Mouse (Mus musculus) cerebellum, adult (tissue): Measurements from ENCODE around the gene Bdkrb1.

Experiments
- ATAC-seq: cut with Nextera tagmentation; 2 replicates; pipeline ENCODE4 v1.9.2; 2017; ENCODE audit warnings: mild to moderate bottlenecking, moderate library complexity, mixed read lengths; ENCODE audit not compliant: insufficient number of reproducible peaks, low FRiP score, low TSS enrichment

Bdkrb1 gene

DNA sequence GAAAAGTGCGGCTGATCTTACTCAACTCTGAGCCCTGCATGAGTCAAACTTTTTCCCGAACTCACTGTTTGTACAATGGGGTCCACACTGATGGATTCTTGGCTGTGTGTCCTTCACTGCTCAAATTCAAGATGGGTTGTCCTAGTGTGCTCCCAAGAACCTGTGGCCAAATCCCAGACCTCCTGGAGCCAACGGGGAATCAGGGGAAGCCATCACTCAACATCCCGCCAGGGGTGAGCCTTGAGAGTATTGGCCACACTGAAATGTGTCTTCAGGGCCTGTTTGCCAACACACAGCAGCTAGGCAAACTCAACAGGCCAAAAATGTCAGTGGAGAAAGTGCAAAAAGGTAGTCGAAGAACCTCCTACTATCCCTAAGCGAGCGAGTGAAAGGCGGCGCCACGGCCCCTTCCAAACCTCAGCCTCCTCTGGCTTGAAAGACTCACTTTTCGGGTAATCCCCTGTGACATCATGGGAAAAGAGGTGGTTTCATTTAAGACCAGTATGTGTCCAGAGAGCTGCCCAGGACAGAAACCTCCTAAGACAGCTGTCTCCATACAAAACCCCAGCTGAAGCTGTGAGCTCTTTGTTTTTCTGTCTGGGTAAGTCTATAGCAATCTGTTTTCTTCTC is at the start of gene Bdkrb1:
TSS of gene Bdkrb1 (plus strand) at position 505 of the 630 bp plus-strand sequence.
- no peak for ATAC-seq

DNA sequence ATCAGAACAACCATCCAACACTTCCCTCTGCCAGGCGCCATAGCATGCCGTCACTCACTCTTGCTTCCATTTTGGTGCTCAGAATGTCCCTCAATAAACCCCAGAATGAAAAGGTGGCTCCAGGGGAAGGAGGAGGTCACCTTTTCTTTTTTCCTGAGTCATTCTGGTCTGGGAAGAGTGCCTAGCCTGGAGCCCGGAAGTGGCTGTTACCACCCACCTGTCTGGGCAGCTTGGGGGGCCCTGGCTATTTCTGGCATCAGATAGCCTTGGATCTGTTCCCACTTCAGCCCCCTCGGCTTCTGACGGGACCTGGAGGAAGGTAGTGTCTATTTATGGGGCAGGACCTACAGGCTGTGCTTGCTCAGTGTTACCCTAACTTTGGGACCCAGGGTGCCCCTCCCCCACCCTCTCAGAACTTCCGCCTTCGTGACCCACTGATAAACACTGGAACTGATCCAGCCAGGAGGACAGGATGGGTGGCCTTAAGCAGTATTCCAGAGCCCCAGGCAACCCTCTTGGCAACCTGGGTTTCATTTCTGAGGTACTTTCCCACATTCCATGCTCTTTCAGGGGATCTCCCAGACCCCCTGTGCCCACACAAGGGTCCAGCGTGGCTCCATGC is 48.6 kb upstream of the Bdkrb1 start:
- ATAC-seq: no peak

DNA sequence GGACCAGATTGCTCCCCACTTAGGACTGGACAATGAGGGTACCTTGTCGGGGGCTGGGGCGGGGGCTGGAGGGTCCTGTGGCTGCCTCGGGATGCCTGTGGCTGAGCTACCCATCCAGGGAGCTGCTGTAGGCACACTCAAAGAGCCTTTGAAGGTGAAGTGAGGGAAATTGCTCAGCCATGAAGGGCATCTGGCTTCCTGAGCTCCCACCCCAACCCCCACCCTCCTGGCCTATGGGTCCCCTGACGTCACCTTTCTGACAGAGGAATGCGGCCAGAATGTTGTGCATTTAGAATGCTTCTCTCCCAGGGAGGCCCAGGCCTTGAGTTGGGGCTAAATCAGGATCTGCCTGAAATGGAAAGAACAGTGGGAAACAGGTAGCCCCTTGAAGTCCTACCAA is 47.7 kb upstream of the Bdkrb1 start:
- no peak for ATAC-seq

DNA sequence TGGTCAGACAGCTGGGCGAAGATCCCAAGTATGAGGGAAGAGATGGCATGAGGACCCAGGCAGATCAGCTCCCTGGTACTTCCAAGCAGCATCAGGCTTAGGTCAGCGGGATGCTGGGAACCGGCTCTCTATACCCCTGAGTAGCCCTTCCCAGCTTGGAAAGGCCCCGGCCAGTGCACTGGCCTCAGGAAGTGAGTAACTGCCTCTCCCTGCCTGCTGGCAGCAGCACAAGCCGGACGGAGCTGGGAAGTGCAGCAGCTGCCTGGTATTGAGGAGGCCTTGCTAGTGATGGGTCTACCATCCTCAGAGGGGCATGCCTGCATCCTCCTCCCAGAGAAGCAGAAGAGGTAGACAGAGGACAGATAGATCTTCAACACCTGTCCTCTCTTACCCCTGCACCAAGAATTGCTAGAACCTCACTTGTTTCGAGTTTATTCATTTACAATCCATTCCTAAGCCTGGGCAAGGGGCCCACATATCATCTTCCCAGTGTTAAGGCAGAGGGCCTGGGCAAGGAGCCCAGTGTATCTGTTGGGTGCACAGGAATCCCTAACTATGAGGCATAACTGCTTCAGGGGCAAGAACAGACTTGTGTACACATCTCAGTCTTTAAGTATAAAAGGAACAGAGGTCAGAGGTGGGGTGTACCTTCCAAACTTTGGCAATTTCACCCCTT is 45.5 kb upstream of the Bdkrb1 start:
- no peak for ATAC-seq

DNA sequence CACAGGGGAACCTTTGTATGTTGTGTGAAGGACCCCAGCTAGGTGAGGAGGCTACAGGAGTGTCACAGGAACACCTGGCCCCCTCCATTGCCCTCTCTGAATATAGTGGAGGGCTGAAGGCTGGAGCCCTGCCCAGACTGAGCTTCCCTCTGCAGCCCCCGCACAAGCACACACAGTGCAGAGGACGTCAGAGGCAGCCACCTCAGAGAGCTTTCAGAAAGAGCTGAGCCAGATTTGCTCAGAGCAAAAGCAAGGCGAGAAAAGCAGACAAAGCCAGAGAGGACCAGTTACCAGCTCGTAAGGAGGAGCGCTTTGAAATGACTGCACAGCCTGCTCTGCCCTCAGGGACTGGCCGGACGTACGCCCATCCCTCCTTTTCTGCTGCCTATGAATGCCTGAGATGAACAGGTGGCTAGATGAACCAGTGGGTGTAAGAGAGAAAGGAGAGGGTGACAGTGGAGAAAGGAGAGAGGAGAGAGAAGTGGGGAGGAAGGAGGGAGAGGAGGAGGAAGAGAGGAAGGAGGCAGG is 41.8 kb upstream of the Bdkrb1 start:
- no peak for ATAC-seq

DNA sequence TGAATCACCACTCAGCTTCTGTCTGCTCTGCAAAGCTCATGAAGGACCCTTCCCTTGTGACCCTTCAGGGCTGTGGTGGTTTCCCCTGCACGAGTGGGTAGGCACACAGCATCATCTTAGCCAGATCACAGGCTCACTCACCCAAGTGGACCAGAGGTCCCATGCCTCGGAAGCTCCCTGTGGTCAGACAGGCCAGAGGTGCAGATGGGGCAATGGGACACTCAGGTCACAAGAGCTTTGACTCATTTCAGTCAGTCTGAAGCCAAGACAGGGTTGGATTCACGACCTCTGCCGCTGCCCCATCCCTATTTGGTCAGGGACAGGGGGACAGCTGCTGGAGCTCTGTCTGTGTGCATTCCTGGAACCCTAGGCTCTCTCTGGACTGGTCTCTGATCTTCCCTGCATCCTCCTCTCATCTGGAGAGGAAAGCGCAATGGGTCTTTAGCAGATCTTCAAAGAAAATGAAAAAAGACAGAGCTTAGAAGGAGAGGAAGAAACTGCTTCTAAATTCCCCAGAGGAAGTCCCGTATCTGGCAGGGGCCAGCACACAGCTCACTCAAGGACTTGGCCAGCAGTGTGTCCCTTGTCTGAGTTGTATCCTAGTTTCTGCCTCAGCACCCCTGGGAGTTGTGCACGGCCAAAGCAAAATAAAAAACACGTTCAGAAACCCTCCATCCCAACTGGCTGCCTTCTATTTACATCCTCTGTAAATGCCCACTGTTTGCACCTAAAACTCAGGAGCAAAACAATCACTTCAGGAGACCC is 40.6 kb upstream of the Bdkrb1 start:
- ATAC-seq: no peak

DNA sequence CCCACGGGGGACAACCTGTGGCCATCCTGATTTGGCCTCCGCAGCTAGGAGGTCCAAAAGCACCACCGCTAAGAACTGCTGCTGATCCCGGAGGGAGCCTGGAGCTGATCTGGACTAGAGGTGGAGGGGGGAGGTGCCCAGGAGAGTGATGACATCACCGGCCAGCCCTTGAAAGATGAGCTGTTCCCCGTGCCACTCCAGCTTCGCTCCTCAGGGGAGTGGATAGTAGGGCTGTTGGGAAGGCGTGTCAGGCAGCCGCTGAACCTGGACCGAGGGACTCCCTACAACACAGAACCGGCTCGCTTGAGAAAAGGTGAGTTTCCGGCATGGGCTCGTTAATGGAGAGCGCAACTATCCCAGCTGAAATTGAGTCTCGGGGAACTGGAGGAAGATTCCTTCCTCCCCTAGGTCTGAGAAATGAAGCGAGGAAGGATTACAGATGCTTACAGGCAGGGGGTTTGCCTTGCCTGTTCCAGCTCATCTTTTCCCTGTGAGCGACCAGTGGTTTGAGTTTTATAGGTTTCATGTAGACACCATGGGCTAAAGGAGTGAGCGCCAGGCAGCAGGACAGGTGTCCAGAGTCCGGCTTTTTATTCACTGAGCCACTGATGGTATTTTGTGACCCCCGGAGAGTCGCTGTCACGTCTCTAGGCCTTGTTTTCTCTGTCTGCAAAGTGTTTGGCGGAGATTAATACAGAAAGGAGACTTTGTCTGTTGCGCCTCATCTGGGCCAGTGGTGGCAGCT is 39.8 kb upstream of the Bdkrb1 start, which contains the start of gene Bdkrb2:
TSS of gene Bdkrb2 (plus strand) at position 291 of the 745 bp plus-strand sequence.
- 0 out of 2 replicates have a peak, but pooled peaks have one; percentile 67 for ATAC-seq

DNA sequence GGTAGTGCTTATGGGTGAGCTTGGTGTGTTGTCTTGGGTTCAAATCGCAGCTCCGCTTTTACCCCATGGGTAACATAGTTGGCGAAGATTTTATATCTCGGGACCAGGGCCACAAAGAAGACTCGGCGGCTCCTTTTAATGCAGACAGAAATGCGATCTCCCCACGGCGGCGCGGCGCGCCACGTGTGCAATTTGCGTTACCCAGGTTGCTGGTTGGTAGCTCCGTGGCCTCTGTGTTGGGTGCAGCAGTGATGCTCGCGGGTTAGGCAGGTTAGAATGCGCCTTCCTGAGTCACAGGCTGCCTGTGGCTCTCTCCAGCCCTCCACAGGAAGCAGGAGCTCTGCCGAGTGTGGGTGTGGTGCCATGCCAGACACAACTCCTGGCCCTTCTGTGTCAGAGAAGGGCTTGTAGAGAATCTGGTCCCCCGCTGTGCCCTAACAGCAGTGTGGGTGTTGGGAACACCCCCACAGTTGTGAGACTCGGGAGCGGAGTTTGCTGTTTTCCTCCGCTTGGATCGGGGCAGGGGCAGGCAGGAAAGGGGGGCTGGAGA is 39.1 kb upstream of the Bdkrb1 start:
- ATAC-seq: no peak

DNA sequence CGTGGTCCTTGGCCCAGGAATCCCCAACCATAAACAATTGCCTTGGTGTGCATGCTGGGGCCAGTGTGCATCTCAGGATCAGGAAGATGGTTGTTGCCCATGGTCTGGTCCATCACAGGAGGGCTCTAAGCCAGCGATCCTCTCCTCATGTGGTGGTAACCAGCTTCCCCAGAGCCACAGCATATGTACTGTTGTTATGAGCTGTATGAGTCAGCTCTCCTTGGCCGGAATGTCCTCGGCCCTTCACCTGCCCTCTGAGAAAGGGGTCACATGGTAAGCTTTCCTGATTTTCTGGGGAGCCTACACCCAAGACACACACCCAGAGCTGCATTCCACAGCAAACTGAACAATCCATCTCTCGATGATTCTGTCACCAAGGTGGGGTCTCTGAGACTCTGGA is 37.7 kb upstream of the Bdkrb1 start:
- ATAC-seq: no peak

DNA sequence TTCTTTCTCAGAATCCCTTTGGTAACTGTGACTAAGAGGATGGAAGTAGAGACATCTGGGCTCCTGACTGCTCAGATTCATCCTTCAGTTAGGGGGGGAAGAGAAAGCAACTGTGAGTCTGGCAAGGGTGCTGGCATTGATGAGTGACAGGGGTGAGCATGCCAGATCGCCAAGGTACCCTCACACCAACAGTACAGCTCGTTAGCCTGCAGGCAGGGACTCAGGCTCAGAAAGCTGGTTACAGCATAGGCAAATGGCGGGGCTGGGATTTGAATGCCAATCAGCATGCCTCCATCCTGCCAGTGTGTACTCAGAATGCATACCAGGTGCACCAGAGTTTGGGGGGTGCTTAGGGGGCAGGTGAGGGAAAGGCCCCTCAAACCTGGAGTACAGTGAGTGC is 31.0 kb upstream of the Bdkrb1 start:
- ATAC-seq: no peak

DNA sequence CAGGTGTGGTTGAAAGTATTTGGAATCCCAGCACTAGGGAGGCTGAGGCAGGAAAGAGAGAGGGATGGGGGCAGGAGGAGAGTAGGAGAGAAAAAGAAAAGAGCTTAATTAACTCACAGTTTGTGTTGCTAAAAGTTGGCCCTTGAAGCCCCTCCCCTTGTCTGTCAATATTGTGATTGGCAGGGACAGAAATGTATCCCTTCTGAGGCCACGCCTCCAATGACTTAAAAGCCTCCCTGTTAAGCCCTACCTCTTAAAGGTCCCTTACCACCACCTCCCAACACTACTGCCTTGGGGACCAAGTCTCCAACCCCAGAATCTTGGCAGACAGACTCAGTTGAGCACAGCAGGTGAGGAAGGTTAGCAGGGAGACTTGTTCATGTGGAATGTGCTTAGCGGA is 30.3 kb upstream of the Bdkrb1 start:
- no peak for ATAC-seq

DNA sequence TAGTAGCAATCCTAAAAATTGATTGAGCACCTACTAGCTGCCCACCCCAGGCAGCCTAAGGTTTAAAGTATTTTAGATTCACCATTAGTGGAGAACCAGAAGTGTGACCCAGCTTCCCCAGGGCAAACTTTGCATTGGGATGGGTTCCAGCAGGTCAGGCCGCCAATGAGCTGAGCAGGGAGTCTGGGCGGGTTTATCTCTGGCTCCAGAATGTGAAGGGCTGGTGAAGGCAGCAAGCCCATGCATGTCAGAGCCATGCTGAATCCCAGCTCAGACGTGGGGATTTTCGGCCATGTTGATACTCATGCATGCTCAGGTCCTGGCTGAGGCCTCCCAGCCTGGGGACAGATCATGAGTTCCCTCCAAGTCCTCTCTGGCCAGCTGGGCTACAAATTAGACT is 28.5 kb upstream of the Bdkrb1 start:
- no peak for ATAC-seq

DNA sequence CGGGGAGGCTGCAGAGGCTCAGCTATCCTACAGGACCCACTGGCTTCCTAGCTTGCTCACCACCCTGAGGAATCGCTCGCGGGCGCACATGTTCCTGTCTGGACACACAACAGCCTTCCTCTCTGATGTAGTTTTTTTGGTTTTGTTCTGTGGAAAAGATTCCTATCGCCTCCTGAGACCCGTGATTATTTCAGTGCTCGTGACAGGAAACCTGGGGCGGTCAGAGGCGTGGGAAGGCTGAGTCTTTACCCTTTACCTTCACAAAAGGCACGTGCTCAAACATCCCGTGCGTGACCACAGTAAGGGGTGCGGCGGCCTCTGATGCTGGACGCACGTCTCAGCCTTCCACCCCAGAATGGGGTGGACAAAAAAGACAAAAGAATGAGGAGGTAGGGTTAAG is 22.4 kb upstream of the Bdkrb1 start:
- no peak for ATAC-seq

DNA sequence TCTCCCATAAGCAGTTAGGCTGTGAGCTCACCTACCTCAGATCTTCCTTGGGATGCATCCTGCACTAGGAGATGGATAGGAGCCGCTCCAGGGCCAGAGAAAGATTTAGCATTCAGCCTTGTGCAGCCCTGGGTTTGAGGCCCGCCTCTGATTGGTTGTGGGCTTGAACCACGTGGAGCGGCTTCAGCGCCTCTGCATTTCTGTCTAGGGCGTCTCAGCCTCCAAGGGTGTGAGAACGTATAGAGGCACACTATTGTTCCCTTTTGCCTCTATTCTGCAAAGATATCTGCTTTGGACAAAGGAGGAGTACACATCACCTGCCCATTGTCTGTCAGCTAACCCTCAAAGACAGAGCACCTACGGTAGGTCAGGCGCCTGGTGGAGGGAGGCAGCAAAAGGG is 20.4 kb upstream of the Bdkrb1 start:
- ATAC-seq: no peak

DNA sequence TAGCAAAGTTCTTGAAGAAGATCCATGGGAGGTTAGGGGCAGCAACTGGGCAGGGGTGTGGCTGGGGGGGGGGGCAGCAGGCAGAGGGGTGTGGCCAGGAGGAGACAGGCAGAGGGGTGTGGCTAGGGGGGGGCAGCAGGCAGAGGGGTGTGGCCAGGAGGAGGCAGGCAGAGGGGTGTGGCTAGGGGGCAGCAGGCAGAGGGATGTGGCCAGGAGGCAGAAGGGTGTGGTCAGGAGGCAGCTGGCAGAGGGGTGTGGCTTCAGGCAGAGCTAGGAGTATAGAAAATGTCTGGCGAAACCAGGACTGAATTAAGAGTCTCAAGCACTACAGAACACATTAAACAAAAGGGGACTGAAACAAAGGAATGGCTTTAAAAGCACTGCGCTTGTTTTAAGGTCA is 19.4 kb upstream of the Bdkrb1 start:
- no peak for ATAC-seq

DNA sequence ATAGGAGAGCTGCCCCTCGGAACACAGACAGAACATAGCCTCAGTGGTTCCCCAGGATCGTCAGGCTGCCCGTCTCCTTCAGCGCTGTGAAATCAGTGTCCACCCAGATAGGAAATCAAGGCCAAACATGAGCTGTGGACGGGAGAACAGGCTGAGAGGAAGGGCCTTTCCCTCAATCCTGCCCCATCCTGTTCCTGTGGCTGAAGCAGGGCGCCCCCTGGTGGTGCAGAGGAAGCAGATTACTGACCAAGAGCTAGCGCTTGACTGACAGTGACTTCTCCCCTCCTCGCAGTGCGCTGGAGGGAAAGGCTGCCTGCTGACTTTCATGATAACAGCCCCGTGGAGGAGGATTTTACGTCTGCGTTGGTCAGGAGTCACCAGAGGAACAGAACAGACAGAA is 18.0 kb upstream of the Bdkrb1 start:
- ATAC-seq: no peak; the same call in 1 of the 2 replicates

DNA sequence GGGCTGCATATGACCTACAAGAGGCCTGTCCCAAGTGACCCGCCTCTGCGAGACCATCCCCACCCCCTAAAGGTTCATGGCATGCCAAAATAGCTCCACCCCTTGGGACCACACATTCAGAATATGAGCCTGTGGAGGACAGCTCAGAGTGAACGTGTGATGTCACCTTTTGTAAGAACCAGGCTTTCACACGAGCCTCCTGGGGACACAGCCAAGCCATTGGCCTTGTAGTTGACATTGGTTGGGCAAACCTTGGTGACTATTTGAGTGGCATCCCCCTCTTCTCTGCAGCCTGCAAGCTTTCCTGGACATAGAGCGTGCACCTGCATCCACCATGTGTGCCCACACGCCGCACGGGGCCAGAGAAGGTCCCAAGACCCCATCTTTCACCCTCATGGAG is 15.4 kb upstream of the Bdkrb1 start:
- ATAC-seq: no peak

DNA sequence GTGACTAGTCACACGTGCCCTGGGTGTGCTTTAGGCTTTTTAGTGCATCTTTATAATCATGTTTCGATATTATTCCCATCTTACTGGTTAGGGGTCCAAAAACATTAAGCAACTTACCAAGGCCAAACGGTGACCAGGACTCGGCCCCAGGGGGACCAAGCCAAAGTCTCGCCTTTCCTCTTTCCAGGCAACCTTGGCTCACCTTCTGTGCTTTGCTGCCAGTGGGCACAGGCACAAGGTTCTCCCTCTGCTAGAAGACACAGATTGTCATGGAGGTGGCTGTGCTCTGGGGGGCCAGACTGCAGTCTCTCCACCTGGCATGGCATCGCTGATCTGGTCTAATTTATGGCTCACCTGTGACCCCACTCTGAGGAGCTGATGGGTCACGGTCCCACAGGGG is 12.1 kb upstream of the Bdkrb1 start:
- ATAC-seq: no peak

DNA sequence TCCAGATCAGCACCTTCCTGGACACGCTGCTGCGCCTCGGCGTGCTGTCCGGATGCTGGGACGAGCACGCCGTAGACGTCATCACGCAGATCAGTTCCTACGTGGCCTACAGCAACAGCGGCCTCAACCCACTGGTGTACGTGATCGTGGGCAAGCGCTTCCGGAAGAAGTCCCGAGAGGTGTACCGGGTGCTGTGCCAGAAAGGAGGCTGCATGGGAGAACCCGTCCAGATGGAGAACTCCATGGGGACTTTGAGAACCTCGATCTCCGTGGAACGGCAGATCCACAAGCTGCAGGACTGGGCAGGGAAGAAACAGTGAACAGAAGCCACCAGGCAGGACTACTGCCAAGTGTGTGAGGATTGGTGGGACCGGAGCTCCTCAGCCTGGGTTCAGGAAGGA is 10.5 kb upstream of the Bdkrb1 start:
- no peak for ATAC-seq

DNA sequence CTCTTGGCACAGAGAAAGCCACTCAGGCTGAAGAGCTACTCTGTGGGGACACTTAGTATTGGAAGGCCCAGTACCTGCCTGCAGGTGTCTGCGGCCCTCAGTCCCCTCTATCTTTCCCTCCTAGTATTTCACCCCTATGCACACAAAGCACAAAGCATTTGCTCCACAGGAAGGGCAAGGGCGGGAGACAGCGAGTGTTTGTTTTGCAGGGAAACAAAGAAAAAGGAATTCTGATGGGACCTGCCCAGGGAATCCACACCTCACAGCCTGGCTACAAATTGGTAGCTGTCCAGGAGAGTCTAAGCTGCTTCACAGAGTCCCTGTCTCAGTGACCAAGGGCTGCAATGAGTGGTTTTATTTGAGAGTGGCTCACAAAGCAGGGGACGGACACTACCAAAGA is 9.4 kb upstream of the Bdkrb1 start:
- ATAC-seq: no peak
